Mouse (Mus musculus): Measurements from ENCODE around the gene Gm9. TPM values are rescaled to one million over a fixed set of nuclear protein-coding genes. Genes with fewer than 3 reads are reported as not detected.
"Not testable (repeated sequence)": the region's sequence is repeated elsewhere in the genome, so short reads cannot be mapped to it uniquely, and the experiment has no call there.

Gm9 gene
- polyA plus RNA-seq (2015; fragmentation: Nextera tagmentation; extraction: Ambion mirVana): not detected in 2 replicates

DNA sequence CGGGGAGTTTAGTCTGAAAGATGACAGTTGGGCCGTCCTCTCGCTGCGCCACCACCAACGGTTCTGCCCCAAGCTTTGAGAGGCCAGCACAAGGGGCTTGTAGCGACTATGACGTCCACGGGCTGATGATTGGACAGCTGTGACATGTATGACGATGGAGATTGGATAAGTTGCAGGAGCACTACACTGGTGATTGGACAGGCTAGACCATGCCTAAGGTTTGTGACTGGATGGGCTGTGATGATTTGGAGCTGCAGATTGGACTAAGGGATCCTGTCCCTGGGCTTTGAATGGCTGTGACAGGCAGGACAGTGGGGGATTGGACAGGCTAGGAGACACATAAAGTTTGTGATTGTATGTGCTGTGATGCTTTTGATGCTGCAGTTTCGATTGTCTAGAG lies at the start of gene Gm9:
Gene Gm9 (minus strand): TSS at position 101 of the 400 bp plus-strand sequence.
- Histone ChIP-seq H3K4me3 (replicated peaks) (no peak within 1 kb of the TSS), H3K4me2 (no peak within 1 kb of the TSS), H3K27ac (replicated peaks) (no peak within 1 kb of the TSS), H3K9me3 (replicated peaks) (no peaks in the 10 kb centered on the region), H3K4me1 (replicated peaks) (no peaks in the 10 kb centered on the region), H3K36me3 (replicated peaks) (no peaks in the 10 kb centered on the region), H3K27me3 (no peaks in the 10 kb centered on the region), H3K9ac (no peak within 1 kb of the TSS)
- 70% methylated on average over 10 of the region's 10 CpGs for WGBS (ENCODE audit: insufficient replicate concordance)
- ATAC-seq (ENCODE audit: insufficient read depth): no peak

DNA sequence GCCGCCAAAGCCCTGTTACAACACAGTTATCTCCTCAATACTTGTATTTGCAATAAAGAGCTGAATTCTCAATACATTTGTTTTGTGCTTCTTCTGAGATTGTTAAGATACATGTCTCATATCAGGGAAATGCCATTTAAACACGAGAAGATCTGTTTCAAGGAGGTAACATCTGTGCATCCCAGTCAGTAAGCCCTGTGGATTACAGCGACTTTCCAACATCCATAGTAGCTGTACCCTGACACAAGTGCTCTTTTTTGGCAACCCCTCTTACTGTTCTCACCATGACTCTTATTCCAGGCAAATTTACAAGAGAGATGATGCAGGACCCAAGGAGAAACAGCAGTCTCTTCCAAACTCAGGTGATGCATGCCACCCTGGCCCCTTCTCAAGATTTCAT lies 38.8 kb upstream of the Gm9 start, which contains the start of gene Rhox3a:
Gene Rhox3a (plus strand): TSS at position 301 of the 400 bp plus-strand sequence.
- H3K4me1 ChIP-seq (replicated peaks); H3K9me3 ChIP-seq (replicated peaks); H3K36me3 ChIP-seq (replicated peaks); H3K4me3 ChIP-seq (replicated peaks); ATAC-seq (ENCODE audit: insufficient read depth); H3K9ac ChIP-seq; H3K27me3 ChIP-seq; H3K27ac ChIP-seq (replicated peaks); H3K4me2 ChIP-seq: not testable (repeated sequence)
- WGBS (ENCODE audit: insufficient replicate concordance): 83% methylated on average over 1 of the region's 3 CpGs

DNA sequence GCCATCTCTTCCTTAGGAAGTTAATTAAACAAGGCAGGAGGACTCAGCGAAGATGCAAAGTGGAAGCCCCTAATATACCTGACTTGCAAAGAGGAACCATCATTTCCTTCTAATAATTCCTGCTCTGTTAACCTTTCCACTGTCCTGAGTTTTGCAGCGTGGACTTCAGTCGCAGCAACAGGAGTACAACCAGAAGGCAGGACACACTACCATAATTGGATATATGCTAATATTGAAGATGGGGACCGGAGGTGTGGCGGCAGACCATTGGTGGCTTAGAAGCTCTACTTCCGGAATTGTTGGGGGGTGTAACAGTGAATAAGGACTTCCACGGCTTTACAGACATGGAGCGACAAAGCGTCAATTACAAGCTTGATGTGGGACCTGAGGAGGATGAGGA lies 33.8 kb upstream of the Gm9 start, which contains the start of gene Rhox2a:
Gene Rhox2a (plus strand): TSS at position 301 of the 400 bp plus-strand sequence.
- H3K4me3 ChIP-seq (replicated peaks); H3K27me3 ChIP-seq; H3K4me1 ChIP-seq (replicated peaks); H3K27ac ChIP-seq (replicated peaks); H3K9ac ChIP-seq; H3K36me3 ChIP-seq (replicated peaks); ATAC-seq (ENCODE audit: insufficient read depth); H3K4me2 ChIP-seq; H3K9me3 ChIP-seq (replicated peaks): not testable (repeated sequence)
- 100% methylated on average over 2 of the region's 9 CpGs for WGBS (ENCODE audit: insufficient replicate concordance)

DNA sequence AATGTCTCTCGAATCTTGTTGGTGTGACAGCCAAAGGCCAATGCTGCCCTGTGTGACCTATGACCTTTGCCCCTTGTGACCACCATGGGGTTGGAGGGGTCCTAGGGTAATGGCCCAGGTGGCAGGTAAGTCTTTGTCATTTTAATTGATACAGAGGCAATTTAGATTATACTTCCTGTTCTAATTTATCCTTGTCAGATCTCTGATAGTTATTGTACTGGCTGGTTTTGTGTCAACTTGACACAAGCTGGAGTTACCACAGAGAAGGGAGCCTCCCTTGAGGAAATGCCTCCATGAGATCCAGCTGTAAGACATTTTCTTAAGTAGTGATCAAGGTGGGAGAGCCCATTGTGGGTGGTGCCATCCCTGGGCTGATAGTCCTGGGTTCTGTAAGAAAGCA lies 11.3 kb upstream of the Gm9 start, which contains the start of gene Rhox1:
Gene Rhox1 (minus strand): TSS at position 101 of the 400 bp plus-strand sequence.
- not testable (repeated sequence) for ATAC-seq (ENCODE audit: insufficient read depth); H3K4me2 ChIP-seq; H3K27ac ChIP-seq (replicated peaks); H3K9me3 ChIP-seq (replicated peaks); H3K4me3 ChIP-seq (replicated peaks); H3K36me3 ChIP-seq (replicated peaks); H3K9ac ChIP-seq; H3K27me3 ChIP-seq; H3K4me1 ChIP-seq (replicated peaks)
- WGBS (ENCODE audit: insufficient replicate concordance): 47% methylated on average over 1 of the region's 1 CpGs

DNA sequence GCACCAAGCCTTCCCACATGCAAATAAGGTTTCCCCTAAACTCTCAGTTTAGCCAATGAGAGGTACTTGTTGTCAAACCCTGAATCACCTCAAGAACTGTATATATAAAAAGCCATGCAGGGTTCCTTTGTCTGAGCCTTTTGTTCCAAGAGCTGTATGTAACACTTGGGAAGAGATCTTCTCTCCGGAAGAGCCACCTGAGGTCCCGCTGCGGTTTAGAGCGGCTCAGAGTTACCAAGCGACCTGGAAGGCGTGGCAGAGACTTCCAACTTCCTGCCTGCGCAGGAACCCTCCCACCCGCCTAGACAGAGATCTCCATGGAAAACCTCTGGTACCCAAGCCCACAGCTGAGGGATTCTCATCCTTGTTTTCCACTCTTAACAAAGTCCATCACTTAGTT lies 12.2 kb downstream of the Gm9 start:
- H3K4me3 ChIP-seq (replicated peaks): no peak overlapping the region
- WGBS (ENCODE audit: insufficient replicate concordance): 51% methylated on average over 8 of the region's 8 CpGs
- H3K9me3 ChIP-seq (replicated peaks): no peaks in the 10 kb centered on the region
- H3K4me1 ChIP-seq (replicated peaks): no peaks in the 10 kb centered on the region
- no peak overlapping the region for H3K27ac ChIP-seq (replicated peaks)
- H3K27me3 ChIP-seq: no peaks in the 10 kb centered on the region
- no peak for ATAC-seq (ENCODE audit: insufficient read depth)
- no peak overlapping the region for H3K9ac ChIP-seq
- no peak overlapping the region for H3K4me2 ChIP-seq
- H3K36me3 ChIP-seq (replicated peaks): no peaks in the 10 kb centered on the region

DNA sequence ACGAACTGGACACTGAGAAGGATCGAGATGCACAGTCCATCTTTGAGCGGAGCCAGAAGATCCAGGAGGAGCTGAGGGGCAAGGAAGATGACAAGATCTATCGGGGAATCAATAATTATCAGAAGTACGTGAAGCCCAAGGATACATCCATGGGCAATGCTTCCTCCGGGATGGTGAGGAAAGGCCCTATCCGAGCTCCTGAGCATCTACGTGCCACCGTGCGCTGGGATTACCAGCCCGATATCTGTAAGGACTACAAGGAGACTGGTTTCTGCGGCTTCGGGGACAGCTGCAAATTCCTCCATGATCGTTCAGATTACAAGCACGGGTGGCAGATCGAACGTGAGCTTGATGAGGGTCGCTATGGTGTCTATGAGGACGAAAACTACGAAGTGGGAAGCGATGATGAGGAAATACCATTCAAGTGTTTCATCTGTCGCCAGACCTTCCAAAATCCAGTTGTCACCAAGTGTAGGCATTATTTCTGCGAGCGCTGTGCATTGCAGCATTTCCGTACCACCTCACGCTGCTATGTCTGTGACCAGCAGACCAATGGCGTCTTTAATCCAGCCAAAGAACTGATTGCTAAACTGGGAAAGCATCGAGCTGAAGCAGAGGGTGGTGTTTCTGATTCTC lies 19.0 kb downstream of the Gm9 start:
- 23% methylated on average over 28 of the region's 28 CpGs for WGBS (ENCODE audit: insufficient replicate concordance)
- peak overlapping the region; percentile 67 for H3K4me3 ChIP-seq (replicated peaks)
- no peak overlapping the region for H3K27ac ChIP-seq (replicated peaks)
- H3K4me2 ChIP-seq: peak overlapping the region; percentile 77
- H3K9me3 ChIP-seq (replicated peaks): no peaks in the 10 kb centered on the region
- H3K36me3 ChIP-seq (replicated peaks): no peaks in the 10 kb centered on the region
- H3K9ac ChIP-seq: peak overlapping the region; percentile 53
- peaks cover 9% of the 10 kb centered on the region for H3K4me1 ChIP-seq (replicated peaks)
- 0 out of 2 replicates have a peak, but pooled peaks have one; percentile 16 for ATAC-seq (ENCODE audit: insufficient read depth)
- H3K27me3 ChIP-seq: no peaks in the 10 kb centered on the region

DNA sequence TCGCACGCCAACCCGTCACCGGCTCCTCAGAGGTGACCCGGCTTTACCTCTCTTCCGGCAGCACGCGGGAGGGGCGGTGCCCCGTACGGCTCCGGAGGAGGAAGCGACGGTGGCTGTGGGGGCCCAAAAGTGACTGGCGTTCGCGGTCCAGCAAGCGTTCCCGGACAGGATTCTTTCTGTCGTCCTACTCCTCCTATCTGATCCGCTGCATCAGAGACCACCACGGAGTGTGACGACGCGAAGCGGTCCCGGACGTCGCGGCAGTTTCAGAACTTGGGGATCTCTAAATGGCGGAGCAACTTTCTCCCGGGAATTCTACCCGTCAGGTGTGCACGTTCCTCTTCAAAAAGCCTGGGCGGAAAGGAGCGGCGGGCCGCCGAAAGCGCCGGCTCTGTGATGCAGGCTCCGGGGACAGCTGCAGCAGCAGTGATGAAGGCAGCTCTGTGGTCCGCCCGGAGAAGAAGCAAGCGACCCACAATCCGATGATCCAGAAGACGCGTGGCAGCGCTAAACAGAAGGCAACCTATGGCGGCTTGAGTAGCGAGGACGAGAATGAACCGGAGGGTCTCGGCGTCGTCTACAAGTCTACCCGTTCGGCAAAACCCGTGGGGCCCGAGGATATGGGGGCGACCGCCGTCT lies 19.6 kb downstream of the Gm9 start, which contains the start of the genes Ndufa1 and Rnf113a1:
Gene Ndufa1 (minus strand): TSS at position 59 of the 639 bp plus-strand sequence.
Gene Rnf113a1 (plus strand): TSS at position 141 of the 639 bp plus-strand sequence.
- peak within 1 kb of the TSS; percentile 53 for H3K9ac ChIP-seq
- H3K4me3 ChIP-seq (replicated peaks): peak within 1 kb of the TSS; percentile 67
- H3K27ac ChIP-seq (replicated peaks): no peak within 1 kb of the TSS
- H3K36me3 ChIP-seq (replicated peaks): no peaks in the 10 kb centered on the region
- no peaks in the 10 kb centered on the region for H3K27me3 ChIP-seq
- peak within 1 kb of the TSS; percentile 77 for H3K4me2 ChIP-seq
- 23% methylated on average over 62 of the region's 63 CpGs for WGBS (ENCODE audit: insufficient replicate concordance)
- peaks cover 9% of the 10 kb centered on the region for H3K4me1 ChIP-seq (replicated peaks)
- ATAC-seq (ENCODE audit: insufficient read depth): peak; percentile 93
- no peaks in the 10 kb centered on the region for H3K9me3 ChIP-seq (replicated peaks)

DNA sequence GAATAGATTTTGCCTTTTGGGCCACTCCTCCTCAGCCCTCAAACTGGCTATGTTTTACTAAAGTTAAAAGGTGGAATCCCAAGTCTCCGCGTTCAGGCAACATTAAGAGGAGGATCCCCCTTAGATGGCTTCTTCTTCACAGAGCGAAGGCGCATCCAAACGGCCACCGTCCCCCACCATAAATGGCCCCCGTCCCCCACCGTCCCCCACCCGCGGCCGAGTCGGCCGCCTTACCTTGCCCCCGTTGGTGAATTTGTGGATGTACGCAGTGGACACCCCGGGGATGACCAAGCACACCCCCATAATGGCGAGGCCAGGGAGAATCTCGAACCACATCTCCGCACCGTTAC lies 20.1 kb downstream of the Gm9 start:
- no peaks in the 10 kb centered on the region for H3K36me3 ChIP-seq (replicated peaks)
- peak overlapping the region; percentile 53; the same call in 1 of the 2 replicates for H3K9ac ChIP-seq
- 18% methylated on average over 20 of the region's 20 CpGs for WGBS (ENCODE audit: insufficient replicate concordance)
- peak overlapping the region; percentile 67 for H3K4me3 ChIP-seq (replicated peaks)
- H3K9me3 ChIP-seq (replicated peaks): no peaks in the 10 kb centered on the region
- peaks cover 9% of the 10 kb centered on the region for H3K4me1 ChIP-seq (replicated peaks)
- H3K27me3 ChIP-seq: no peaks in the 10 kb centered on the region
- peak; percentile 27; the same call in 1 of the 2 replicates for ATAC-seq (ENCODE audit: insufficient read depth)
- peak overlapping the region; percentile 77 for H3K4me2 ChIP-seq
- H3K27ac ChIP-seq (replicated peaks): no peak overlapping the region

DNA sequence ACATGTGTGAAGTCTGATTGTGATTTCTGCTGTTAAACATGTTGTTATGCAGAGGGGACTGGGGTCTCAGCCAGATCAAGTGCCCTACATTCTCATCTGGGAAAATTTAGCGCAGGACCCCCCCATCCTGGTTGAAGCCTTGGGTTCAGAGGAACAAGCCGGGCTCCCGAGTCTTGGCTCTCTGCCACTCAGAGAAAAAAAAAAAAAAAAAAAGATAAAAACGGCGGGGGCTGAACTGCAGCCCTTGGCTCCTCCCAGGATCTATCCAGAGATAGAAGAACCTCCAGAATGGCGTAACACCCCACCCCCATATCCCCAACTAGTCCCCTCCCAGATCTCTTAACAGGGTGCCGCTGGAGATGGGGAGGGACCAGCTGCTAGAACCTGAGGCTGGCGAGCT lies 26.4 kb downstream of the Gm9 start:
- WGBS (ENCODE audit: insufficient replicate concordance): 44% methylated on average over 8 of the region's 8 CpGs
- not testable (repeated sequence) for H3K36me3 ChIP-seq (replicated peaks); ATAC-seq (ENCODE audit: insufficient read depth); H3K9ac ChIP-seq; H3K4me3 ChIP-seq (replicated peaks); H3K27ac ChIP-seq (replicated peaks); H3K4me2 ChIP-seq; H3K27me3 ChIP-seq; H3K9me3 ChIP-seq (replicated peaks); H3K4me1 ChIP-seq (replicated peaks)

DNA sequence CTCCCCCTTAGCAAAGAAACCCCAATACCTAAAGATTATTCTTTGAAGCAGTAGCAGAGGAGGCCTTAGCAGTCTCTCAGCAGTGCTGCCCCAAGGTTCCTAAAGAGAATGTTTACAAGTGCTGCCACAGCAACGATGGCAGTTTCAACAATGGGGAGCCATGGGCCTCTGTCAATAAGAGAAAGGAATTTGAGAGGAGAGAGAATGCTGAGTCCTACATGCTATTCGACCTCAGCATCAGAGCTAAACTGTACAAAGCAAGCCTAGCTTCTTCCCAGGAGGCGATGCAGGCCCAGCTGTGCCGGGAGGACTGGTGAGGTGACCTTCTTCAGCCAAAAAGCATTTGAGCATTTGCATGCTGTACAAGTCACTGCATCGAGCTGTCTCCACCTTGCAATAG lies 42.1 kb downstream of the Gm9 start, which contains the start of gene Akap14:
Gene Akap14 (minus strand): TSS at position 101 of the 400 bp plus-strand sequence.
- Histone ChIP-seq H3K4me3 (replicated peaks) (no peak within 1 kb of the TSS), H3K27me3 (no peaks in the 10 kb centered on the region), H3K9ac (no peak within 1 kb of the TSS), H3K9me3 (replicated peaks) (no peaks in the 10 kb centered on the region), H3K4me2 (no peak within 1 kb of the TSS), H3K4me1 (replicated peaks) (no peaks in the 10 kb centered on the region), H3K36me3 (replicated peaks) (no peaks in the 10 kb centered on the region), H3K27ac (replicated peaks) (no peak within 1 kb of the TSS)
- ATAC-seq (ENCODE audit: insufficient read depth): no peak
- 33% methylated on average over 5 of the region's 5 CpGs for WGBS (ENCODE audit: insufficient replicate concordance)

DNA sequence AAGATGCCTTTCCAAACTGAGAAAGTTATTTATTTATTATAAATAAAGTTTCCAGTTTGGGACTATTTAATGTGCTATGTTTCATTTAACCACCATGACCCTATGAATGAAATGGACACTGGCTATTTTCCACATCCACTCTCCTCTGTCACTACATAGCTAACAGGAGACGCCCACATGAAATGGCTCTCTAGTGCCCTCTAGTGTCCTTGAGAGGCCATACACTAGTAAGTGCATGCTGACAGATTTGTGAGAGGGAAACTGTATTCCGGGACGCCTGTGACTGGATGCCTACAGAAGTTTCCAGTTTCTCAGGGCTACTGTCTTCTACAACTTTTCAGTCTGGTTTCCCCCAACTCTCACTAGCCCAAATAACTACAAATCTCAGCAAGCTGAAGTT lies 43.8 kb downstream of the Gm9 start:
- H3K27me3 ChIP-seq: no peaks in the 10 kb centered on the region
- no peak overlapping the region for H3K4me2 ChIP-seq
- H3K27ac ChIP-seq (replicated peaks): no peak overlapping the region
- 30% methylated on average over 3 of the region's 3 CpGs for WGBS (ENCODE audit: insufficient replicate concordance)
- H3K36me3 ChIP-seq (replicated peaks): no peaks in the 10 kb centered on the region
- no peak for ATAC-seq (ENCODE audit: insufficient read depth)
- no peaks in the 10 kb centered on the region for H3K9me3 ChIP-seq (replicated peaks)
- no peak overlapping the region for H3K4me3 ChIP-seq (replicated peaks)
- no peak overlapping the region for H3K9ac ChIP-seq
- H3K4me1 ChIP-seq (replicated peaks): no peaks in the 10 kb centered on the region

Data from liver, embryonic 15.5 days (tissue).